Mouse (Mus musculus): ENCODE data around the gene Gm44579. TPM values are rescaled to one million over a fixed set of nuclear protein-coding genes. Genes with fewer than 3 reads are reported as not detected.
A peak's percentile ranks its signal among the peaks of the same experiment; 100 is the strongest.

Gm44579 gene
- polyA plus RNA-seq, 1 experiment from 2014 or later = not detected

DNA sequence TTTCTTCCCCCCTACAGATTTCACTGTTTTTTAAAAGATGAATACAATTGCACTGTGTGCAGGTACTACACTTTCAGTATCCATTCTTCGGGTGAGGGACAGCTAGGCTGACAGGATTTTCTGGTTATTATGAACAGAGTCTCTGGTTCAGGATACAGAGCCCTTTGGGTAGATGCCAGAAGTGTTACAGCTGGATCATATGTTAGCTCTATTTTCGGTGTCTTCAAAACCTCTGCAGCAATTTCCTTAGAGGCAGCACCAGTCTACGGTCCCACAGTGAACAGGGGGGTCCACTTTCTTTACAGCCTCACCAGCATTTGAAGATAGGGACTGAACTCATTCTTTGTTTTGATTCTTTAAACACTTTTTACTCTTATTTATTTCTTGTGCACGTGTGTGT, 36.3 kb downstream of the Gm44579 start:
- Histone ChIP-seq H3K4me2 (replicated peaks) (no peak overlapping the region), H3K36me3 (no peaks in the 10 kb centered on the region), H3K9me3 (no peaks in the 10 kb centered on the region), H3K27ac (no peak overlapping the region), H3K4me1 (replicated peaks) (peaks cover 9% of the 10 kb centered on the region), H3K9ac (replicated peaks) (no peak overlapping the region), H3K4me3 (replicated peaks) (no peak overlapping the region), H3K27me3 (peaks cover 6% of the 10 kb centered on the region; the same call in 1 of the 2 replicates)
- WGBS = 76% methylated on average over 4 of the region's 4 CpGs
- ATAC-seq = no peak

DNA sequence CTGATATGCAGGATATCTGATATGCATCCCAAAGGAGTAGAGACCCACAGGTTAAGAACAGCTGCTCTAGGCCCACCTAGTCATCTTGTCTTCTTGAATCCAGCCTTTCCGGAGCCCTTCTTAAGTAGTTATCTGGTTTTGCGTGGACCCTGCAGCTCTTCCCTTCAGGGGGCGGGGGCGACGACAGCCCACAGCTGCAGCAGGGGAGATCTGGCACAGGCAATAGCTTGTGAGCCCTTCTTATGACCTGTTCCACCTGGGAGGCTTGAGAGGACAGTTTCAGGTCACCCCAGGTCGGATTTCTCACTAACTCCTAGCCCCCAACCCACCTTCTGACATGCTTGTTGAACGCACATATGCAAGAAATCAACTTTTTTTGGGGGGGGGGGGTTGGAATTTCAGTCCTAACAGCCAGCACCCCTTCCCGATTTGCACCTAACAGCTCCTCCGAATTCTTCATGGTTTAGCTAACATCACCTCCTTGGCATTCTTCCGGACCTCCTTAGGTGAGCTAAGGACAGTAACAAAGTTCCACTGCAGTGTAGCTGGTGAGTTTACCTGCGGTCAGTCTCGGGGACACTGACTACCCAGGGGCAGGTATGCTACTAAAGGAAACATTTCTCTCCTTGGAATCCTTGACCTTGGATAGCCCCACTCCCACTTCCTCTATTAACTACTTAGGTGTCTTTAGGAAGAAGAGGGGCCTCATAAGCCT, 38.8 kb downstream of the Gm44579 start:
- Histone ChIP-seq H3K27me3 (peaks cover 16% of the 10 kb centered on the region; the same call in 1 of the 2 replicates), H3K4me1 (replicated peaks) (peaks cover 9% of the 10 kb centered on the region), H3K9ac (replicated peaks) (no peak overlapping the region), H3K9me3 (no peaks in the 10 kb centered on the region), H3K4me2 (replicated peaks) (no peak overlapping the region), H3K4me3 (replicated peaks) (no peak overlapping the region), H3K36me3 (no peaks in the 10 kb centered on the region), H3K27ac (no peak overlapping the region)
- 0 out of 2 replicates have a peak, but pooled peaks have one; percentile 3 for ATAC-seq
- WGBS = 77% methylated on average over 12 of the region's 12 CpGs

DNA sequence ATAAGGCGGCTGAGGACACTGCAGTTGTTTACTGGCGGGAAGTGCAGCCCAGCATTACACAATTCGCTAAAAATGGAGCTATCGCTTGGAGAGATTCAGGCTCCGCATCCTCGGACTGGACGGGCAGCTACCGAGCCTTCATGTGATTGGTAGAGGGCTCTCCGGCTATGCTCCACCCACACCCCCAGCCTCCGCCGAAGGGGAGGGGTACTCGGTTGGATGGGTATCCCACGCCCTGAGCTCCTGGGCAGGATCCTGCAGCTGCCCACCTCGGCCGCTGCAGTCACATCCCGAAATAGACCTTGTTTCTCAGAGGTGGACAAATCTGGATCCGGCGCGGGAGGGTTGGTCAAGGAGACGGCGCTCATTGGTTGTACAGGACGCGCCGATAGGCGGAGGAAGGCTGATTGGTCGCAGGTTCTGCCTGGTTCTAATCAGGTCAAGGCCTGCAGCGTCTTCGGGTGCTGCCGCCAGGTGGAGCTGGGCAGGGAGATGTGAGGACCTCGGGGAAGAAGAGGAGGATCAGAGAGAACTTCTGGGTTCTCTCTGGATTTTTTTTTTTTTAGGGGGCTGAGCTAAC, 39.6 kb downstream of the Gm44579 start:
- H3K36me3 ChIP-seq = no peaks in the 10 kb centered on the region
- H3K9me3 ChIP-seq = no peaks in the 10 kb centered on the region
- H3K4me1 ChIP-seq (replicated peaks) = peaks cover 9% of the 10 kb centered on the region
- peak; percentile 98 for ATAC-seq
- WGBS = under 1% methylated on average over 30 of the region's 30 CpGs
- H3K27ac ChIP-seq = peak overlapping the region; percentile 76
- H3K4me2 ChIP-seq (replicated peaks) = peak overlapping the region; percentile 73
- H3K27me3 ChIP-seq = peaks cover 22% of the 10 kb centered on the region
- H3K9ac ChIP-seq (replicated peaks) = peak overlapping the region; percentile 63
- H3K4me3 ChIP-seq (replicated peaks) = peak overlapping the region; percentile 50

DNA sequence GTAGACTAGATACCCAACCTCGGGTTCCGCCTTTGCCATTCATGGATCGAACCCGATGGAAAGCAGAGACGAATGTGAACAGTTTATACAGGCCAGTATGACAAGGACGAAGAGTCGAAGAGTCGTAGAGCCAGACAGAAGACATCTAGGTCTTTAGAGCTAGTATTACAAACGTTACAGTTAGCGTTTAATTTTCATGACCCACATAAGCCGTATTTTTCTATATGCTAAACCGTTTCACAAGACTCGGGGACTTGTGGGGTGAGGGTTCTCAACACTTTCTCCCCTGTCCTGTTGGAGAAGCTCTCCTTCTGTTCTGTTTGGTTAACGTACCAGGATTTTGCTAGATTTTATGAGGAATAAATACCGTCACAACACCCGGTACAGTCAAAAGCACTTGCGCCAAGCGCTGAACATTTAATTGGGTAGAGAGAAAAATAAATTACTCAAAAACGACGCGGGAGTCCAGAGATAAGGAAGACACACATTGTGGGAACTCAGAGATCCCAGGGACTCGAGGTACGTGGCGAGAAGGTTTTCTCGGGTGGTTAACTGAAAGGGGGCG, 40.1 kb downstream of the Gm44579 start:
- Histone ChIP-seq H3K9me3 (no peaks in the 10 kb centered on the region), H3K27ac (peak overlapping the region; percentile 76)
- ATAC-seq = no peak

DNA sequence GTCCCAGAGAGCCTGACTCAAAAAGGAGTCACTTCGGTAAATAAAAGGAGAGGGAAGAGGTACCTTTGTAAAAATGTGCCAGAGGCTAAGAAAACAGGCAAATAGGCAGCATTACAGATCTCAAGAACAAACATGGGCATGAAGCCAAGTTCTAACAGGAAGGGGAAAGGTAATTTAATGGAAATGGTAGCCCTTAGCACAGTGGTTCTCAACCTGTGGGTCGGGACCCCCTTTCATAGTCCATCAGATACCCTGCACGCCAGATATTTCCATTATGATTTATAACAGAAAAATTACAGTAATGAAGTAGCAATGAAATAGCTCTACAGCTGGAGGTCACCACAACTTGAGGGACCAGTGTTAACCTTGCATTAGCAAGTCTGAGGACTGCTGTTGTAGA, 43.5 kb downstream of the Gm44579 start:
- H3K4me3 ChIP-seq (replicated peaks) = no peak overlapping the region
- H3K4me1 ChIP-seq (replicated peaks) = peaks cover 19% of the 10 kb centered on the region
- H3K27ac ChIP-seq = no peak overlapping the region
- ATAC-seq = no peak
- H3K36me3 ChIP-seq = no peaks in the 10 kb centered on the region
- H3K27me3 ChIP-seq = peaks cover 32% of the 10 kb centered on the region
- no peak overlapping the region for H3K9ac ChIP-seq (replicated peaks)
- no peak overlapping the region for H3K4me2 ChIP-seq (replicated peaks)
- H3K9me3 ChIP-seq = no peaks in the 10 kb centered on the region
- 78% methylated on average over 3 of the region's 3 CpGs for WGBS

More for the DNA sequence above, 40.1 kb downstream of the Gm44579 start:
- no peaks in the 10 kb centered on the region for H3K36me3 ChIP-seq
- peak overlapping the region; percentile 50 for H3K4me3 ChIP-seq (replicated peaks)
- H3K4me2 ChIP-seq (replicated peaks) = peak overlapping the region; percentile 73
- H3K27me3 ChIP-seq = peaks cover 26% of the 10 kb centered on the region
- H3K9ac ChIP-seq (replicated peaks) = peak overlapping the region; percentile 63
- WGBS = 4% methylated on average over 26 of the region's 26 CpGs
- H3K4me1 ChIP-seq (replicated peaks) = peaks cover 9% of the 10 kb centered on the region

DNA sequence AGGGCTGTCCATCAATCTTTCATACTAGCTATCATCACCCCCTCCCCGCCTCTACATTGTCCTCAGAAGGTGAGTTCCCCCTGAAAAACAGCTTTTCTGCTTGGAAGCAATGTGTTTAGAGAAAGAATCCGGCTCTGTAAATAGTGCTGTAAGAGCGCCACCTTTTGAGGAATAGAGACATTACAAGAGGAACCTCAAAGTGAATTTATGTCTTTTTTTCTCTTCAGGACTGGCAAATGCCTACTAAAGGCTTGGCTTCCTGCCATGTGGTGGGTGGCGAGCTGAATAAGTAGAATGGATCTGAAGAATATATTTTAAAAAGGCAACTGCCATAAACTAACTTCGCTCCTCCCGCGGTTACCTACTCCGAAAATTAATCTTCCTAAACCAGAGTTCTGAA, 47.0 kb downstream of the Gm44579 start:
- H3K4me3 ChIP-seq (replicated peaks) = no peak overlapping the region
- H3K27me3 ChIP-seq = peaks cover 34% of the 10 kb centered on the region
- no peak for ATAC-seq
- no peaks in the 10 kb centered on the region for H3K36me3 ChIP-seq
- H3K4me2 ChIP-seq (replicated peaks) = no peak overlapping the region
- no peak overlapping the region for H3K9ac ChIP-seq (replicated peaks)
- H3K27ac ChIP-seq = no peak overlapping the region
- 36% methylated on average over 8 of the region's 8 CpGs for WGBS
- no peaks in the 10 kb centered on the region for H3K9me3 ChIP-seq
- peaks cover 43% of the 10 kb centered on the region for H3K4me1 ChIP-seq (replicated peaks)

DNA sequence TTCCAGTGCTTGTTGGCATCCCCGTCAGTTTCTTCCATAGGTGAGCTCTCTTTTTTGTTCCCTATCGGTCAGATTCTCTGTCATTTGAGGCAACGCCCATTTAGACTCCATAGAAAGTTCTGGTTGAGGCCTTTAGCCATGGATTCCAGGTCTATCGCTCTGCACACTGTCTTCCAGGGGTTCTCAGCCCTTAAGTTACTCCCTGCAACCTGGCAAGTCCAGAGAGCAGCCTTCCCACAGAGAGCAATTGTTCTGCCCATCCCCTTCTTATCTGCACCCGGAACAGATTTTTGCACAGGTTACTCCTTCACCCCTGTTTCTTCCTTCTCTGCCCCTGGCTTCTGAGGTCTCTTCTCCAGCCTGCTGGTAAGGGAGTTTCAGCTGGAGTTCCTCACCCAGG, 48.7 kb downstream of the Gm44579 start:
- Histone ChIP-seq H3K27me3 (peaks cover 39% of the 10 kb centered on the region), H3K36me3 (no peaks in the 10 kb centered on the region), H3K4me2 (replicated peaks) (no peak overlapping the region), H3K27ac (no peak overlapping the region), H3K9ac (replicated peaks) (no peak overlapping the region), H3K9me3 (no peaks in the 10 kb centered on the region), H3K4me1 (replicated peaks) (peaks cover 53% of the 10 kb centered on the region), H3K4me3 (replicated peaks) (no peak overlapping the region)
- ATAC-seq = no peak
- 70% methylated on average over 5 of the region's 5 CpGs for WGBS

DNA sequence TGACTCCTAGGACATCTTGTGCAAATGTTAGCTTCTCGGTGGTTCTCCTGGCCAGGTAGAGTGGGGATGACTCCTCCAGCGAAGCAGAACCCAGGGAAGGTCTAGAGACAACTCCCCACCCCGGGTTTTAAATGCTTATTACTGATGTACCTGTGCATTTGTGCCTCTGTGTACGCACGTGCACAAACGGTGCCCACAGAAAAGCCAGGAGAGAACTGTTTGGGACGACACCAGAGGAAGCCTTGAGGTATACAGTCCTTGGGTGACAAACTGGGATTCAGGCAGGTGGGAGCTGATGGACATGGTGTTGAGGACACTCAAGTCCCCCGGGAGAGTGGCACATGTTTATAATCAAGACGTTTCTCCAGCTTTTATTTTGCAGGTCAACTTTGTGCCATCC, 49.9 kb downstream of the Gm44579 start:
- H3K4me1 ChIP-seq (replicated peaks) = peaks cover 62% of the 10 kb centered on the region
- no peaks in the 10 kb centered on the region for H3K9me3 ChIP-seq
- H3K4me2 ChIP-seq (replicated peaks) = peak overlapping the region; percentile 84
- H3K27ac ChIP-seq = no peak overlapping the region
- WGBS = 76% methylated on average over 9 of the region's 9 CpGs
- H3K36me3 ChIP-seq = no peaks in the 10 kb centered on the region
- peaks cover 31% of the 10 kb centered on the region for H3K27me3 ChIP-seq
- H3K9ac ChIP-seq (replicated peaks) = peak overlapping the region; percentile 10; the same call in 1 of the 2 replicates
- no peak for ATAC-seq
- H3K4me3 ChIP-seq (replicated peaks) = peak overlapping the region; percentile 64

DNA sequence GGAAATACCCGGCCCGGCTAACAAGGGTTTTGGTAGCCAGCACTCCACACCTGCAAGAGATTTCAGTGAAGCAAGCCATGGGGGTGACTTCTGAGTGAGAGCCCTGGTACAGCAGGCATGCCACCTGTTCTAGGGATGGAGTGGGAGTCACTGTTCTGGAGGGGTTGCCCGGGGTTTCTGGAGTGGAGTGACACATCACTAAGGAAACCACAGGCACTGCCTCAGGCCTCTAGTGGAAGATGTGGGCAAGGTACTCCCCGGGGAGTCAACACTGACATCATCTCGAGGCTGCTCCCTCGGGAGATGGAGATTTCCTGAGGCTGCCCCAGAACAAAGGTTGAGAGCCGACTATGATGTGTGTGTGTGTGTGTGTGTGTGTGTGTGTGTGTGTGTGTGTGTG, 50.4 kb downstream of the Gm44579 start:
- Histone ChIP-seq H3K36me3 (no peaks in the 10 kb centered on the region), H3K4me3 (replicated peaks) (peak overlapping the region; percentile 64), H3K27ac (no peak overlapping the region), H3K9me3 (no peaks in the 10 kb centered on the region), H3K4me1 (replicated peaks) (peaks cover 62% of the 10 kb centered on the region), H3K9ac (replicated peaks) (peak overlapping the region; percentile 77; the same call in 1 of the 2 replicates), H3K27me3 (peaks cover 34% of the 10 kb centered on the region), H3K4me2 (replicated peaks) (peak overlapping the region; percentile 84)
- 33% methylated on average over 7 of the region's 7 CpGs for WGBS
- ATAC-seq = no peak

DNA sequence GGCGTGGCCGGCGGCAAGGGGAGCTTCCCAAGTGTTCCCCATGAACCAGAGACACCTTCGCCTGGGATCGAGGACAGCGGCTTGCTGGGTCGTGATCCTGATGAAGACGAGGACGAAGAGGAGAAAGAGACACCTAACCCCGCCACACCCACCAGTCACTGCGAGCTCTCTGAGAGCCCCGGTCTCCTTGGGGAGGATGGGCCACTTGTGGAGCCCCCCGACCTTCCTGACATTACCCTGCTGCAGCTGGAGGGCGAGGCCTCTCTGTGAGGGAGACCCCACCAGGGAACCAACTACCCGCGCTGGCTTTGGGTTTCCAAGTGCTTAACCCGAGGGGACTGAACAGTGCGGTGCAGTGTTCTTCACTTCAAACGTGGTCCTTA, 52.2 kb downstream of the Gm44579 start:
- whole genome bisulfite sequencing = 3% methylated on average over 19 of the region's 19 CpGs
- Histone ChIP-seq H3K4me1 (replicated peaks) (peaks cover 58% of the 10 kb centered on the region), H3K27ac (no peak overlapping the region; the same call in 1 of the 2 replicates)

DNA sequence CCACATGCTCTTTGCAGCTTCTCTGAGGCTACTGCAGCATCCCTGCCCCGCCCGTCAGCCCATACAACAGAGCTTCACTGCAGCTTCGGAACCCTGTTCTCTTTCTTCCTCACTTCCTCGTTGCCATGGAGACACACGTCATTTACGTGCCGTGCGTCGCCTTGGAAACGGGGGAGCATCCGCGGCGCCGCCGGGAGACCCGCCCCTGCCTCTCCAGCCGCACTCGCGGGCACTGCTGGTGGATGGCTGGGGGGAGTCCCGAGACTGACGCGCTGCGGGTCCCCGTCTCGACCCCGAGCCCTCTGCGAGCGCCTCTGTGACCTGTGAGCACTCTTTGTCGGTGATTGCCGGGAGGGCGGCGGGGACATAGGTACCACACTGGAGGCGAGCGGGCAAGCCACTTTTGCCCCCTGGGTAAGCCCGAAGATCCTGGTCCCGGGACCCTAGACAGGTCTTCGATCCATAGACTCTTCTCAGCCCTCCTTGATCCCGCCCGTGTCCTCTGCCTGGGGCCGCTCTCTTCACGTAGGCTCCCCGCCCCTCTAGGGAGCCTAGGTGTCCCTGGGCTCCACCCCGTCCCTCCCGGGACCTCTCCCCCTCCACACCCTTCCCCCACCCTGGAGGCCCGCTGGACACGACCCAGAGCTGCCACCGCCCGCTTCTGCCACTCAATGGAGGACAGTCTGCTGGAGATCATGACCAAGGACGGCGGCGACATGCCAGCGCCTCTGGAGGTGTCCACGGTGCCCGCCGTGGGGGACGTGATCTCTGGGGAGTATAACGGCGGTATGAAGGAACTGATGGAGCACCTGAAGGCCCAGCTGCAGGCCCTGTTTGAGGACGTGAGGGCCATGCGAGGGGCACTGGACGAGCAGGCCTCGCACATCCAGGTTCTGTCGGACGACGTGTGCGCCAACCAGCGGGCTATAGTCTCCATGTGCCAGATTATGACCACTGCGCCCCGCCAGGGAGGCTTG, 52.8 kb downstream of the Gm44579 start:
- Histone ChIP-seq H3K4me3 (replicated peaks) (peak overlapping the region; percentile 64), H3K27ac (peak overlapping the region; percentile 97), H3K4me2 (replicated peaks) (peak overlapping the region; percentile 84), H3K36me3 (no peaks in the 10 kb centered on the region), H3K27me3 (peaks cover 29% of the 10 kb centered on the region), H3K4me1 (replicated peaks) (peaks cover 54% of the 10 kb centered on the region), H3K9me3 (no peaks in the 10 kb centered on the region), H3K9ac (replicated peaks) (peak overlapping the region; percentile 77)
- ATAC-seq = peak; percentile 96
- WGBS = under 1% methylated on average over 69 of the region's 69 CpGs

More for the DNA sequence above, 52.2 kb downstream of the Gm44579 start:
- H3K4me3 ChIP-seq (replicated peaks) = peak overlapping the region; percentile 64
- peaks cover 32% of the 10 kb centered on the region for H3K27me3 ChIP-seq
- H3K9ac ChIP-seq (replicated peaks) = peak overlapping the region; percentile 77
- H3K9me3 ChIP-seq = no peaks in the 10 kb centered on the region
- ATAC-seq = no peak
- no peaks in the 10 kb centered on the region for H3K36me3 ChIP-seq
- peak overlapping the region; percentile 84 for H3K4me2 ChIP-seq (replicated peaks)
